Mouse (Mus musculus) telencephalon, adult 2 months (tissue): ENCODE results near the gene Traf6.
"Not testable (repeated sequence)": the region's sequence is repeated elsewhere in the genome, so short reads cannot be mapped to it uniquely, and the experiment has no call there.

Experiments
- DNase-seq: peaks from one replicate; pipeline ENCODE4 v3.0.0-alpha.2; 2011; ENCODE audit warnings: low read depth, low spot score

Traf6 gene

DNA sequence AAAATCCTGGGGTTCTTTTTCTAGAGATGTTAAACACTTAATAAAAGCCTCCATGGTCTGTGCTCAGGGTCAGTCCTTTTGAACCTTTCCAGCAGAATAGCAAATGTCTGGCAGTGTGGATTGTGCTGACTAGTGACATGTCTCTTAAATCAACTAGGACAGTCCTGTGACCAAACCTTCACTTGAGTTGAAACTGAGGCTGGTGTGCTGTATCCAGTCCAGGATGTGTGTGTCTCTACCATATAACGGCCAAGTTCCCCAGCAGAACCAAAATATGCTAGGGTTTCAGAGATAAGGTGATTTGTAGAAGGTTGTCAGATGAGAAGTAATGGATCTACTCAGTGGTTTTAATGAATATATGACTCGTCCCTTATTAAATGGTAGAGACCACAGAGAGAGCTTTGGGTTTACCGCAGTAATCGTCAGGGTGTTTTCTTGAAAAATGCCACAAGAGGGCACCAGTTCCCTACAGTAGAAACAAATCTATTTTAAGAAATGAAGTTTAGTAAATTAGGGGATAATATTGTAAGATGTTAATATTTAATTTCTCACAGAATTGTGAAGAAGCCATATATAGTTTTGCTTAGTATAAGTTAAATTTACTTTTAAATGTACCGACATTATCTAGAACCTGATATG is 15.5 kb downstream of the Traf6 start:
- no peak for DNase-seq

DNA sequence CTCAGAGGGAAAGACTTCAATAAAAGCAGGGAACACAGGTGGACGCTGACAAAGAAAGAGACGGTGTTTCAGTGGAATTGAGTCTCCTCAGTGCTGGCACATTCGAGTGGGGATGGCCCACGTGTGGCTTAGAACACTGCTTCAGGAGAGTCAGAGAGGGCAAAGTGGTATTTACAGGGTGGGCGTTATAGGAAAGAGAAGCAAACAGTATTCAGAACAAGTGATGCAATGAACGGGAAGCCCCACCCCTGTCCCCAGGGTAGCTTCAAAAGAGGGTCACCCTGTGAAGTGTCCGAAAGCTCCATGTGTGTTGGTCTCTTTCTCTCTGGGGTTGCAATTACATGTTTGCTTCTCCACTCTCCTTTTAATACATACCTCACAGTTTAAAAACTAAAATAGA is 17.4 kb downstream of the Traf6 start:
- DNase-seq = no peak

DNA sequence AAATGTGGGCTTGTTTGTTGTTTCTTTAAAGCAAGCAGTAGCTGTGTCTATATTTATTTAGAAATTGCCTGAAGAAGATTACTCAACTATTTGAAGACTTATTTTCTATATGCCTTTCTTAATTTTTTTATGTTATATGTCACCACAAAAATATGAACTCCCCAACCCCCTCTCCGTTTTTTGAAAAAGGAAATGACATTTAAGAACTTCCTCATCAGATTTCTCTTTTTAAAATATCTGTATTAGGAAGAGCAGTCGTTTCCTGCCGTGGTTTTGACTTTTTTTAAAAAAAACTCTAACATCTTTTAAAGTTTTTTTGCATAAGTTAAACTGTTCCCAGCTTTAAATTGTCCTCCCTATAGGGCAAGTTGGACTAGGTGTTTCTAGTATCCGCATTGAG is 21.1 kb downstream of the Traf6 start:
- DNase-seq = no peak

DNA sequence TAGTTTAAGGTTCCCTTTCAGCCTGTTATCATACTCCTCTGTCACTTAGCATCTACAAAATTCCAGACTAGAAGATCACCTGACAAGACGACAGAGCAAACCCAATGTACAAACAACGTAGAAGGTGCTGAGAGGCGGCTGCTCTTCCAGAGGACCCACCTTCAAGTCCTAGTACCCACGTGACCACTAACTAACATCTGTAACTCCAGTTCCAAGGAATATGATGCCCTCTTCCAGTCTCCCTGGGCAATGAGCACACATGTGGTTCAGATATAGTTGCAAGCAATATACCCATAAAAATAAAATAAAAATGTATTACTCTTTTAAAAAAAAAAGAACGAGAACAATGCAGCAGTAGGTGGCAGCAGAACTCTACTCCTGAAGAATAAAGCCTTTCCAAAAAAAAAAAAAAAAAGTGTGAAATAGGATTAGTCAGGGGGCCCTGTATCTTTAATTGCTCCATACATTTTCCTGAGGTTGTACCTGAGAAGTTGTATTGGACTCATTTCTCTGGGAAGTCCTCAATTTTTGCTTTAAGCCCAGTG is 27.8 kb downstream of the Traf6 start:
- no peak for DNase-seq

DNA sequence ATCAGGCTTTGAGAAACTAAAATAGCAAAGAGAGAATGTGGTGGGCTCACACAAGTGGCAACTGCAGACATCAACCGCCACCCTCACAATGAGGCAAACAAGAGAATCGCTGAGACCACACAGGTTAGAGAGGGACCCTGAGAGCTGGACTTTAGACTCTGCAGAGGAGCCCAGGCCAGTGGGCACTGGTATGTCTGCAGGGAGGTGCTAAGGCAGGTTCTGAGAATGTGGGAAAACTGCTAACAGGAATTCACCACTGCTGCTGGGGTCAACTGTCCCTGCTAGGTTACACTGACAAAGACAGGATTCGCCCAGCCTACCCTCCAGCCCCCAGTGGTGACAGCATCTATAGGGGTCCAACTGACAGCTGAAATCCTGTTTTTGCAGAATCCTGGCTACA is 33.4 kb downstream of the Traf6 start:
- no peak for DNase-seq

DNA sequence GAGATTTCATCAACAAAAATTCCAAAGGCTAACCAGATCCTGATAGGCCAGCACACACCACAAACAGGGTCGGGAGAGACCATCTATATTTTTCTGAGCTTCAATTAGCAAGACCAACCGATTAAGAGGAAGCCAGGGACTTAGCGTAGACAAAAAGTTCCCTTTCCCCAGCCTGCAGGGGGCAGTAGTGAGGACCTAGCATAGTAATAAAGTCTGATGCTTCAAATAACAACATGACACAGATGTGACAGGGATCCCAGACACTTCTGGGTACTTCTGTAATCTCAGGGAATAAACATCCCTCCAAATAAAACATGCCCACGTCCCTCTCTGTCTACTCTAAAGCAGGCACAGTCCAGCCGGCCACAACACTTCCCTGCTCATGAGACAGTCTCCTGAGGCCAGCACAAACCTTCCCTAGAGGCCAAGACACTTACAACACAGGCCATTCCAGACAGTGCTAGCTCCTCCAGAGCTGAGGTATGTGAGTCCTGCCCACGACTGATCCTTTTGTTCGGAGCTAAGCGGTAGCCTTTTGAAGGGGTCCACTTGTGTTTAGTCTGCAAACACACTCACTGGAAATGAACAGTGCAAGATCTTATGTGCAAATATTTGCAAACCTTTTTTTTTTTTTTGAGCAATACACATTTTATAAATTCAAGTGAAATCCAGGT is 37.6 kb downstream of the Traf6 start:
- no peak for DNase-seq

DNA sequence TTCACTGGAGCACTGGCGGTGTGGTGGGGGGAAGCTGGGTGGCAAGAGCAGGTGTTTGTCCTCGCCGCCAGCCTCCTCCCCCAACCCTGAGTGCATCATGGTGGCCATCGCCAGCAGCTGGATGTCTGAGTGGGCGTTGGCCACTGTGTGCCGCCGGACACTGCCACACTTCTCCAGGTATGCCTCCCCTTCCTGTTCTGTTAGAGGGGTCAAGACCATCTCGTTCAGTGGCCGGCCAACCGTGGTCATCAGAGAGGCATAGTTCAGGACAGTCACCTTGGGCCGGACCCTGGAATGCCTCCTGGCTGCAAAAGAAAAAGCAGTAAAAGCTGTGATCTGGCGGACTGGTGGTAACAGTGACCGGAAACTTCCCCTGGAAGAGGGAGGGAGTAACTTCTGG is 38.9 kb downstream of the Traf6 start:
- no peak for DNase-seq

GRCm38 (mm10) chr2:101721835-101722234 is 43.6 kb downstream of the Traf6 start:
- DNase-seq = no peak

DNA sequence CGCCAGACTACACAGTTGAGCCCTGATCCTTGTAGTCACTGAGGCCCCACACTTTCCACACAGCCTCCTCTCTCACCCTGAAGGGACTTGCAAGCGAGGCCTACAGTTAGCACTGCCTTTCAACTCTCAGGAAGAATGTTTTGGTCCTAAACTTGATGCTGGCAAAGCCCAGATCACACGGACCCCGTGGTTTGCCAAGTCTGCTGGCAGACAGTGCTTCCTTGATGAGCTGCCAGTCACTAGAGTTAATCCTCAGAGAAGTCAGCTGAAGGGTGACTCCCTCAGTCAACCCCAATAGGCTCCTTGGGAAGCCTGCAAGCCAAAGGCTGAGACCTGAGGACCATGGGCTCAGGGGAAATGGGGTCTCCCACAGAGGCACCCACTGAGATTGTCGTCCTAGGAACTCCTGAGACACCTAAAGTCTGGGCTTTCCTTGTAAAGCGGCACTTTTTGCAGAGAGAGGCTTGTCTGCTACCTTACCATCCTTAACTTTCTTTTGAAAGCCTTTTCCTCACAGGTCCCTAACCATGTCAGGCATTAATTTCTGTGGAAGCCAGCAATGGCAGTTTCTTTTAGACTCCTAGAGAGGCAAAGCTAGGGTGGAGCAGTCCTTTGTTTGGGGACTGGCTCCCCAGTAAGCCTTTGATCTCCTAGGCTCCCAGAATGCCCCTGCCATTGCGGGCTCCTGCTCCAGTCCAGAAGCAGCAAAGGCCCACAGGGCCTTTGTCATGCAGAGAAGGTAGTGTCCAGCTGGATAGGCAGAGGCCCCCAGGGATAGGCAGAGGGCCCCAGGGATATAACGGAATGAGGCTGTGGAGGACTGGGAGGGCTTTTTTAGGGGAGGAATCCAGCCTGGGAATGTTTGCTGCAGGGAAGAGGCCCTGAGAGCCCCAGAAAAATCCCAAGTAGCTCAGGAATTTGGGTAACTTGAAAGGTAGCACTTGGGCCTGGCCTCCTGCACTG is 44.4 kb downstream of the Traf6 start:
- no peak for DNase-seq

DNA sequence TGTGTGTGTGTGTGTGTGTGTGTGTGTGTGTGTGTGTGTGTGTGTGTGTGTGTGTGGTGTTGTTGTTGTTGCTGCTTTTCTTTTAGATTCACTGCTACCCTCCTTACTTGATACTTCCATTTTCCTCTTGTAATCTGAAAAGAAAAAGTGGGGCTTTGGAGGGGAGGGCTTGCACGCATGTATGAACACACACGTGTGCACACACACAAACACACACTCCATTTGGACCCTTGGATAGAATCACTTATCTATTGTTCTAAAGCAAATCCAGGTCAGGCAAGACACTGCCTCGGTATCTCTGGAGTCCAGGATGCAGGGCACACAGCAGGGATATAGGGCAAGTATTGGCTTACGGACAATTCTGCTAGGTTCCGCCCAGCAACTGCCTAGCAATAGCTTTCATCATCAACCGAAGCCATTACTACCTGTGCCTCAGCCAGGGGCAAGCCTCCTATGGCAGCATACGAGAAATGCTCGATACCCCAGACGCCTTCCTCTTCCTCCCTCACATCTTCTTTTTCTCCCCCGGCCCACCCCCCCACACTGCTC is 45.2 kb downstream of the Traf6 start:
- DNase-seq = no peak

- DNase-seq = no peak
These were observed 49.6 kb downstream of the Traf6 start for GRCm38 (mm10) chr2:101727787-101728186.

GRCm38 (mm10) chr2:101729472-101729871 is 51.2 kb downstream of the Traf6 start:
- no peak for DNase-seq

DNA sequence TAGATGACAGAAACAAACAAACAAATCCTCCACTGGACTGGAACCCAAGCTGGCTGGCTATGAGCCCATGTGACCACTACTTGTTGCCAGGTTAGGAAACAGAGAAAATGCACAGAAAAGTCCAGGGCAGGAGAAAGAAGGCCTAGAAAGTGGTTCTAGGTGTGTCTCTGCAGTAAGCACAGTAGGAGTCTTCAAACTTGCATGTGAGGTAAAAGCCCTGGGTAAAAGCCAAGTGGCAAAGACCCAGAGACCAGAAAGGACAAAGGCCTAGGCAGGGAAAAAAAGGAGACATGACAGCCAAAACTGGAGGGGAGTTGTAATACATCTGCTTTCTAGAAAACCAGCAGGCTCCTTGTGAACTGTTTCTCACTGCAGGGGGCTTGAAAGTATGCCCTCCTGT is 52.7 kb downstream of the Traf6 start:
- no peak for DNase-seq

DNA sequence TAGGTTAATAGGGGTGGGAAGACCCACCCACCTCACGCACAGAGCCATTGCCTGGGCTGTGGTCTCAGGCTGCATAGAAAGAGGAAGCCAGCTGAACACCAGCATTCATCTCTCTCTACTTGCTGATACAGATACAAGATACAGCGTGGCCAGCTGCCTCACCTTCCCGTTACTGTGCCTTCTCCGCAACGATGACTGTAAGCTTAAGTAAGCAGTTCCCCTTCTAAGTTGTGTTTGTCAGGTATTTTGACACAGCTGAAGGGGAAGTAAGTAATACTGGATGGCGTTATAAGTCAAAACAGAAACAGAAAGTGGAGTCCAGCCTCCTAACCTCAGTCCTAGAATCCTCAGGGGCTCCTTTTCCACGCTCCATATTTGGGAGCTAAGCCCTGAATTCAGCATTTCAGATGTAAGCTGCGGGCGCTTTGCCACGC is 54.6 kb downstream of the Traf6 start:
- DNase-seq = no peak

DNA sequence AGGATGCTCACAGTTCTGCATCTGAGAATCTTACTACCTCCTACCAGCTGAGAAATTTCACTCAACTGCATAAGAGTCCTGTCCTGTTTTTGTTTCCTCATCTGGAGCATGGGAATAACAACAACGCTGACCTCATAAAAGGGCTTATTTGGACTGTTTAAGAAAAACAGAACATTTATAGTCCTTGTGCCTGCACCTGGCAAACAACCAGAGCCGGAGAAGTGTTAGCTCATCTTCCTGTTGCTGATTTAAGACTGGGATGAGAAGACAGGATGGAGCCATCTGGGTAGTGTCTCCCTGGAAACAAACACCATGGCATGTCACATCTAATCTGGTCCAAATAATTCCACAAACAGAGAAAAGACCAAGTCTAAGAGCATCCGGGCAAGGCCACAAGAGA is 55.3 kb downstream of the Traf6 start:
- peak; percentile 32 for DNase-seq

DNA sequence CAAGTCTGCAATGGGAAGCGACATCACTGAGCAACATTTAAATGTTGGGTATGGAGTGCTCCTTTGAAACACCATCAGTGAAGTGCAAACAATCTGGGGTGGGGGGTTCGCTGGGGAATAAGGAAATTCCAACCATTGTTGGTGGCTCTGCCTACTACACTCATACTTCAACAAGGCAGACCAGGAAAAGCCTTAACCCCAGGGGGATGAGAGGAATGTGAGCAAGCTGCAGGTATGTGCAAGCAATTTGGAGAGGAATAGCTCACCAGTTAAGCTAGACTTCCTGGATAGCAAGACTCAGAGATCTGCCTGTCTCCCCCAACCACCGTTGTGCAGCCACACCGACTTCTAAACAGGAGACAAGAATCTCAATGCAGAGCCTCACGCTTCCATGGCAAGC is 61.7 kb downstream of the Traf6 start:
- no peak for DNase-seq

GRCm38 (mm10) chr2:101741653-101742052 is 63.4 kb downstream of the Traf6 start:
- DNase-seq = no peak

DNA sequence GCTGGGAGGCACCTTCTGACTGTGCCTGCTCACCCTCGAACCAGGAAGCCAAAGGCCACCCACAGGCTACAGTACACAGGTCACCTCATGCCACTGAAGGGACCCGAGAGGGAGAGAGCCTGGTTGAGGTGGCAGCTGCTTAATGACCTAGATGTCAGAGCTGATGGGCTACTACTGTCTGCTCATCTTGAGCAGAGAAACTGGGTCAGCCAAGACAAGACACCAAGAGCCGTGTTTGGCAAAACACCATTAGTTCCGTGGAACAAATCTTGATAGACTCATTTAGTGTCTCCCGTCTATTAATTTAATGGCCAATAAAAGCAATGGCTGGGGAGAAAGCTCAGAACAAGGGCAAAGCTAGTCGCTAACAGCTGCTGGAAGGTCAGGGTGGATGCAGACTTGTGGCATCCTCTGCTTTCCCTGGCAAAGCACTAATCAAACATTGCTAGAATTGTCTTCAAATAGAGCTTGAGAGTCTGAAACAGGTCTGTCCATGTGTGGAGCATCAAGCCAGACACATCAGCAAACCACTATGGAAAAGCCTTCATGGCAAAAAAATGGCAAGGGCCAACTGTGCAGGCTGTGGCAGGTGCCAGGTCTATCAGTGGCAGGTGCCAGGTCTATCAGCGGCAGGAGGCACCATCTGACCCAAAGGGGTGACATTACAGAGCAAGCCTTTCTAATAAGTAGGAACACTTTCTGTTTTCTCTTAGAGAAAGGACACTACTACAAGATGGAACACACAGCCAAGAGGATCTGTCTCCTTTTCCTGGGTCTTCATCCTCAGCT is 64.0 kb downstream of the Traf6 start:
- DNase-seq = no peak

GRCm38 (mm10) chr2:101745656-101746055 is 67.4 kb downstream of the Traf6 start:
- DNase-seq = not testable (repeated sequence)

DNA sequence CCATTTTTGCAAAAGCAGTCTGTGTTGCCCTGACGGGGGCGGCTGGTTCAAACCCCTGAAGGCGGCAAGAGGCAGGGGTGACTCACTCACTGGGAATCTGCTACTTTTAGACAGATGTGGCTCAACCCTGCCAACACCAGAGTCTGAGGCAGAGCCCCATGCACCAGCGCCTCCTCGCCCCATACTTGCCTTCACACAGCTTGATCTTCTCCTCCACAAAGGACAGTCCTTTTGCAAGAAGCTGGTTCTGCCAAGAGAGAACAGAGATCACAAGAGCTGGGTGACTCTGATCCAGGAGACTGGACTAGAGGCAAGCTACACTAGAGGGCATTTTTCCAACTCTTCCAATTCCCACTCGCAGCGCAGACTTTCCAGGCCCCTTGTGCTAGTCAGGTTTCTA is 68.3 kb downstream of the Traf6 start:
- DNase-seq = no peak
